Mouse (Mus musculus) heart, postnatal 36 days (tissue): ENCODE measurements around the gene Ahcyl1. TPM values are rescaled to one million over a fixed set of nuclear protein-coding genes. Genes with fewer than 3 reads are reported as not detected.

Source experiments
- DNase-seq, 2 experiments: peaks; one replicate each; pipeline ENCODE4 v3.0.0; 2021 to 2022
- intact Hi-C: fragments of 180-260 bp; cut with DNase I; formaldehyde crosslinking; loops from one replicate; pipeline ENCODE4 v1.15.1; 2025
- total RNA-seq, 2 experiments: library from RNA; stranded (reverse); gene quantifications; 2 replicates each; pipeline ENCODE4 v1.2.3; 2021

Ahcyl1 gene
- total RNA-seq, 2 experiments from 2014 or later = 77.8 to 80.6 TPM

GRCm38 (mm10) chr3:107706164-107706563 lies 9.8 kb upstream of the Ahcyl1 start:
- intact Hi-C loops = loop anchor here (2.0 kb wide), 1 partner anchor 33 kb away; no protein-coding TSS in a partner anchor
- DNase-seq = peak in 1 of 2 experiments; percentile 37

GRCm38 (mm10) chr3:107704371-107704705 lies 8.0 kb upstream of the Ahcyl1 start:
- intact Hi-C loops = no loop called here
- DNase-seq = peak; percentile 37 to 71

GRCm38 (mm10) chr3:107703675-107704370 lies 7.5 kb upstream of the Ahcyl1 start:
- intact Hi-C loops = no loop called here
- DNase-seq = peak; percentile 65 to 69

DNA sequence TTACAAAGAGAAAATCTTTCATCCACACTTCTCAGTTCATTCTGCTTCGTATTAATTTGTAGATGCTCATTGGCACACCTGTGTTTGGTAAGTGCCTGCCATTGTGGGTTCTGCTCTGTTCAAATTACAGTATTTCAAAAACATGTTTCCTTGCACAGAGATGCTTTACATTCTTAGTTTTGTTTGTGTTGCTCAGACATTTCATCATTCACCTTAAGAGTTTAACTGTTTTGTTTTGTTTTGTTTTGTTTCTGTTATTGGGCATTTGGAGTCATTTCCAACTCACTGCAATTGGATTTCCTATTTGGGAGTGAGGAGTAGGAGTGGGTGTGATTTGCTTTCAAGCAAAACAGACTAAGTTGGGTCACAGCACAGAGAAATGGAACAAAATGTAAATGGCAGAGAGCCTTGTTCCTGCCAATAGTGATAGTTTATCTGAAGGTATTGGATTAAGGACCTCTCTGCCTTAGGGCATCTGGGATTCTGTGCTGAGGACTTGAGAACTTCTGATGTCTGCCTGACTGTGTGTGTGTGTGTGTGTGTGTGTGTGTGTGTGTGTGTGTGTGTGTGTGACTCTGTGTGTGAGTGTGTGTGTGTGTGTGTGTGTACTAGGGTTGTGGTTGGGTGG lies 5.5 kb upstream of the Ahcyl1 start:
- intact Hi-C loops = no loop called here
- no peak for DNase-seq

DNA sequence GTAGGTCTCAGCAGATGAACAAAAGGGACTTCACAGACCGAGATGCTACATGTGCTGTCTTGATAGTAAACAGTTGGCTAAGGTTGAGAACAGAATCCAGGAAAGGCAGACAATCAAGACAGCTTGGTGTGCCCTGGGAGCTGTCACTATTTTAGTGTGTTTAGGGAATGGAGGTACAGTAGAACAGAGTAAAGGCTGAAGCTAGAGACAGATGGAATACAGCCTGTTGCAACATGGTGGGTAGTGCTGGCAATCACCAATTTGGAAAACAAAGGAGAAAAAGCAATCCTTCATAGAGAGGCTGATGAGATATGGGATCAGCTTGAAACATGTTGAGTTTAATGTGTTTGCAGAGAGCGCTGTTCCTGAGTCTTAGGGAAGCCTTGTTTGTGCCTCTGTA lies 4.3 kb upstream of the Ahcyl1 start:
- intact Hi-C loops = no loop called here
- DNase-seq = no peak

DNA sequence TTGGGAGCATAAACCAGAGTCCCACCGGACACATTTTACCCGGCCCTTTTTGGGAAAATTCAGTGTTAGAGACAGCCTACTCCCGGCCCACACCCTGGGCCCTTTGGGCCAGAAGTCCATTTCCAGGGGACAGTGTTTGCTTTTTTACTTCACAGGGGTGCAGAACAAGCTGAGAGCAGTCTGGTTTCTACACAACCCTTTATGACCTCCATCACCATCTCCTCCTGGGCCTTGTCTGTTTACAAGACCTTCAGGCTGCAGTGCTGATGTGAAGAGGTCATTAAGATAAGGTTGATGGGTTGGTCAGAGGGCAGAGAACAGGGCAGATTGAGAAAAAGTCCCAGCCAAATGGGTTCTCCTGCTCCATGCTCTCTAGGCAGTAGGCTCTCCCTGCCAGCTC lies 550 bp upstream of the Ahcyl1 start:
- intact Hi-C loops = loop anchor here (1.0 to 5.0 kb wide), 5 partner anchors 58 to 450 kb away; partner anchors contain the start of gene Gnai3
- DNase-seq = no peak

DNA sequence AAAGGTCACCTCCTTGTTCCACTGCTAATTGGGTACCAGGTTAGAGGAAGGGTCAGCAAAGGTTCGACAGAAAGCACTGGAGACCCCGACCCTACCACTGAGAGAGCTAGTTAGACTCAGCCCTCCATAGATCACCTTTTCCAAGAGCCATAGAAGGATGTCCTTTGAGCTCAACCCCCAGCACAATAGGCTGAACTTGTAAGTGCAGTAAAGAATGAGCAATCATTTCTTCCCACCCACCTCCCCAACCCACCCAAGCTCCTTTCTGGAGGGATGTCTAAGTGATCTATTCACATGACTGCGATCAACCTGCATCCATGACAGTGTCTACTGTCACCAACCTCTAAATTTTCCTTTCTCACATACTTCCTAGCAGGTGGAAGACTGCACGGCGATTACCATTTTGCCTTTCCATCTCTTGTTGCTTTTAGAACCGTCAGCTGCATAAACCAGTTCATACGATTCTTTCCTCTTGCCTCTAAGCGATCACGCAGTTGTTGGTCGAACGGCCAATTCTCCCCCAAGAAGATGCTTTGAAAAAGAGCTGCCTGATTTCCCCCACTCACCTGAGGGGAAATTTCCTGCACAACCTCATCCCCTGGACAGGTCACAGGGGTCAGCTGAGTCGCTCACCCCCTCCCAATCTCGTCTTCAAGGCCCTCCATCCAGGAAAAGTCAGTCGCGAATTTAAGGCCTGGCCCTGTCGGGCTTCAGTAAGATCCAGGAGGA lies 977 bp downstream of the Ahcyl1 start:
- intact Hi-C loops = loop anchor here (5.0 kb wide), 3 partner anchors 222 to 452 kb away; partner anchors contain the start of gene Gnai3

GRCm38 (mm10) chr3:107694256-107694900 lies 2.0 kb downstream of the Ahcyl1 start:
- DNase-seq = no peak
- intact Hi-C loops = no loop called here

More for the DNA sequence above, 977 bp downstream of the Ahcyl1 start:
- DNase-seq = peak in 1 of 2 experiments; percentile 34

- DNase-seq = no peak
- intact Hi-C loops = no loop called here
Observed at GRCm38 (mm10) chr3:107690366-107690765, 6.0 kb downstream of the Ahcyl1 start.

DNA sequence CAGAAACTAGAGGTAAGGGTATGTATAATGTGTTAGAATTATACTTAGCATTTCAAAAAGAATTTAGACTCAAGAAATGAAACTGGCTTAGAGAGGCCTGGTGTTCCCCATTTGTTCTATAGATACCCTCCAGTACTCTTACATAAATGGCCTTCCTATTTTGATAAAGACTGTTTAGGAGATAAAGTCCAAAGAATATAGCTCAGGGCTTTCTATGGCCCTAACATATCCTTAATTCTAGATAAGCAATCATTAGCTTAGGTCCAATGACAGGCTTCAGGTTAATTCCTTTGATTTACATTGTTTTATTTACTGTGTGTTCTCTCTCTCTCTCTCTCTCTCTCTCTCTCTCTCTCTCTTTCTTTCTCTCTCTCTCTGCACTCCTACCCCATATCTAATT lies 7.1 kb downstream of the Ahcyl1 start:
- no peak for DNase-seq

GRCm38 (mm10) chr3:107688236-107688635 lies 8.1 kb downstream of the Ahcyl1 start:
- DNase-seq = no peak
- intact Hi-C loops = no loop called here

More for the DNA sequence above, 7.1 kb downstream of the Ahcyl1 start:
- intact Hi-C loops = no loop called here

DNA sequence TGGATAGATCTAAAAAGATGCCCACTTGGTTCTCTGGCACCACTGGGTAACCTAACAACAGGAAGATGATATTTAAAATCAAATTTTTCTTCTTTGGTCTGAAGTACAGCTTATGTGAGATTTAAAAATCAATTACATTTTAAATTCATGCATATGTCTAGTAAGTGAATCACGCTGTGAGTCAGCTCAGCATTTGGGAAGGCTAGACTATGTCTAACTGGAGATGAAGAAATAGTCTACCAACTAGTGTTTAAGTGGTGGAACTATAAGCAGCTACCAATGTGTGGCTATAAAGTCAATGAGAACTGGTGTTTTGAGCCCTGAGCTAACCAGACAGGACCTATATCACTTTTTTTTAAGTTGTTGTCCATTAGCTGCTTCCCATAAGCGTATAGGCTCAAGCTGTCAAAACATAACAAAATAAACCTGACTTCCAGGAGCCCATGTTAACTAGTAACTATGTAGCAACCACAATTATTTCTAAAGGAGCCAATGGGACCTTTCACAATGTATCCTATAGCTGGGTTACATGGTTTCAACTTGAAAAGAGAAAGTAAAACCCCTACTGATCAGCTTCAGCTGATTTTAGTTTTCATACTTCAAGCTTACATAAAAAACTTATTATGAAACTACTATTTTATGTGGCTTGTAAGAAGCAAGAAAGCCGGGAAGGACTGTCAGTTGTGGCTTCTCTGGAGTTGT lies 9.9 kb downstream of the Ahcyl1 start:
- intact Hi-C loops = no loop called here
- no peak for DNase-seq

GRCm38 (mm10) chr3:107685652-107686051 lies 10.7 kb downstream of the Ahcyl1 start:
- intact Hi-C loops = no loop called here
- no peak for DNase-seq

- intact Hi-C loops = loop anchor here (5.0 kb wide), 1 partner anchor 126 kb away; the partner anchor contains the start of gene Ubl4b
- no peak for DNase-seq
Observed at GRCm38 (mm10) chr3:107683587-107683986, 12.8 kb downstream of the Ahcyl1 start.

DNA sequence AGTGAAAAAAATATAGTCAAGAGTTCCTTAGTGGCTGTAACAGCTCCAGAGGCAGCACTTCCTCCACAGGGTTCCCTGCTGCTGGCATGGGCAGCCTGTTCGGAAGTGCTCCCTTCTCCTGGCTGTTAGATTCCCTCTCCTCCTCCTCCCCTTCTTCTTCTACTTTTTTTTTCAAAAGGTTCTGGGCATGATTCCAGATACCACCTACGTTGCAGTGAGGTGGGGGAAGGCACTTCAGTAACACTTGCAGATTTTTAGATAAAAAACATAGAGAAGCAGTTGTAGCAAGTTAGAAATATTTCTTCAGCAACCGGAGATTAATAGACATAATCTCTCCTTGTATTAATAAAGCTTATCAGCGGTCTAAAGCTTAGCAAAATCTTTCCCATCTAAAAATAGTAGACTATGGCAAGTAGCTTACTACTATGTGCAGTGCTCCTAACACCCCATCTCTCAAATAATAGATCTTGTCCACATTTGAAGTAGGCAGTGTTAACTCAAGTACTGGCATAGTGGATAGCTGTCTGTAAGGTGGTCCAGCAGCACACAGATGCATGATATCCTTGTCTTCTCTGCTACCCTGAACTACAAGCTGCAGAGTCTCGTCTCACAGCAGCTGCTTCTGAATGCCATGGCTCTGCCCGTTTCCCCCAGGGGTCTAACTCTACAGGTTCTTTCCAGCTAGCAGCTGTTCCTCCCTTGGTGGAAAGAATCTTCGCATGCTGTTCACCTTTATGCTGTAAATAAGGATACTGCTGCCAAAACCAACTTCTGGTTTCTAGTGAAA lies 15.4 kb downstream of the Ahcyl1 start:
- intact Hi-C loops = loop anchor here (5.0 kb wide), 1 partner anchor 124 kb away; the partner anchor contains the start of gene Ubl4b
- peak in 1 of 2 experiments; percentile 29 for DNase-seq

DNA sequence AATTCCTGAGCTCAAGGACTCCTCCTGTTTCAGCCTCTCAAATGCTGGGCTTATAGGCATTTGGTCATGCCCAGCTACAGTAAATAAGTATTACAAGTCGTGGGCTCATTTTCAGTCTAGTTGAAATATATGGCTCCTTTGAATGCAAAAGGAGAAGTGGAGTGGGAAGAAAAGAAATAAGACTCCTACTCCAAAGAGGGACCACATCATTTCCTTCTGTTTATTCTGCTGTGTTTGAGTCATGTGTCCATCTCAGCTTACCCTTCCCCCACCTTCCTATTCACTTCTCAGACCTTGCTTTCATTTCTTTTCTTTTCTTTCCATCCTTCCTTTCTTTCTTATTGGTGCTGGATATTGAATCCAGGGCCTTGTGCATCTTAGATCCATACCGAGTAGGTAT lies 24.9 kb downstream of the Ahcyl1 start:
- intact Hi-C loops = no loop called here
- DNase-seq = no peak

- no peak for DNase-seq
- intact Hi-C loops = no loop called here
Observed at GRCm38 (mm10) chr3:107670500-107670899, 25.9 kb downstream of the Ahcyl1 start.

GRCm38 (mm10) chr3:107668786-107669185 lies 27.6 kb downstream of the Ahcyl1 start:
- intact Hi-C loops = no loop called here
- no peak for DNase-seq

DNA sequence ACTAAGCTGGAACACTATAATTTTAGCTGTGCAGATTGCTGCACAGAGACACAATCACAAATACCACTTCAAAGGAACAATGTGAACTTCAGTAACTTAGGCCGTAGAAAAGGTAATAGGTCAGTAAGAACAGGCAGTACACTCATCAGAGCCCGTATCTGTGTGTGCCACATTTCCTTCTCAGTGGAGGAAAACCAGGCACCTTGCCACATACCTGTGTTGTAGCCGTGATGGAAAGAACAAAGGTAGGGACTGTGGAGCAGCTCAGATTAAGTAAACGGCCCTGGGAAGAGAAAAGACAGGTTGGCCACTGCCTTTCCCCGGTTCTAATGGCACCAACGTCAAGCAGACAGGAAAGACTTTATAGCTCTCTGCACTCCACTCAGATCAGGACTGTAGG lies 28.9 kb downstream of the Ahcyl1 start:
- intact Hi-C loops = no loop called here
- no peak for DNase-seq
